Mouse (Mus musculus) heart, postnatal 0 days (tissue): ENCODE measurements around the gene Lrrc45. TPM values are rescaled to one million over a fixed set of nuclear protein-coding genes. Genes with fewer than 3 reads are reported as not detected.

ENCODE experiments used
- ATAC-seq: fragments of 200-750 bp; cut with Nextera tagmentation; 2 replicates; pipeline ENCODE4 v1.8.0; 2017; ENCODE audit warnings: low read depth, moderate number of reproducible peaks, moderate library complexity; ENCODE audit not compliant: insufficient read depth
- DNase-seq: peaks from one replicate; pipeline ENCODE4 v3.0.0-alpha.2; 2016; ENCODE audit warnings: low spot score
- H3K27ac ChIP-seq: fragments of 300-500 bp; sonication (generic); 2 replicates; pipeline ENCODE4 v1.5.1; 2014; ENCODE audit warnings: low read depth, mild to moderate bottlenecking
- H3K27me3 ChIP-seq: fragments of 300-500 bp; sonication (generic); 2 replicates; pipeline ENCODE4 v1.6.1; 2014; ENCODE audit warnings: low read length, mixed read lengths; ENCODE audit not compliant: control insufficient read depth, insufficient read depth
- H3K36me3 ChIP-seq: fragments of 300-500 bp; sonication (generic); replicated peaks from 2 replicates; pipeline ENCODE4 v1.6.1; 2014; ENCODE audit warnings: low read length, mixed read lengths; ENCODE audit not compliant: control insufficient read depth, insufficient read depth
- H3K4me1 ChIP-seq: fragments of 300-500 bp; sonication (generic); 2 replicates; pipeline ENCODE4 v1.6.1; 2014; ENCODE audit warnings: antibody characterized with exemption; ENCODE audit not compliant: control insufficient read depth, insufficient read depth
- H3K4me2 ChIP-seq: fragments of 300-500 bp; sonication (generic); 2 replicates; pipeline ENCODE4 v1.6.1; 2014; ENCODE audit warnings: low read depth, mild to moderate bottlenecking, low read length, moderate library complexity
- H3K4me3 ChIP-seq: fragments of 300-500 bp; sonication (generic); 2 replicates; pipeline ENCODE4 v1.5.1; 2014; ENCODE audit warnings: low read depth, low read length
- H3K9ac ChIP-seq: fragments of 300-500 bp; sonication (generic); replicated peaks from 2 replicates; pipeline ENCODE4 v1.6.1; 2014; ENCODE audit warnings: low read depth, low read length, mixed read lengths
- H3K9me3 ChIP-seq: fragments of 300-500 bp; sonication (generic); replicated peaks from 2 replicates; pipeline ENCODE4 v1.6.1; 2016; ENCODE audit warnings: low read length; ENCODE audit not compliant: control insufficient read depth
- CTCF ChIP-seq: IDR thresholded peaks from 2 replicates; pipeline ENCODE4 v1.5.1; 2016; ENCODE audit warnings: antibody characterized with exemption, control low read depth, low read depth
- EP300 ChIP-seq: IDR thresholded peaks from 2 replicates; pipeline ENCODE4 v1.6.1; 2016; ENCODE audit warnings: antibody characterized with exemption, low read depth
- WGBS: fragments of 180-500 bp; shearing (Covaris S2); extraction: QIAGEN DNeasy Blood & Tissue Kit; methylation state at CpG from one replicate; pipeline ENCODE4 v1.1.7; 2014; 5-methylcytosine and 5-hydroxymethylcytosine counted together
- polyA plus RNA-seq: library from polyadenylated mRNA; unstranded; fragments of >200 nt; fragmentation: Nextera tagmentation; extraction: Ambion mirVana; gene quantifications from 2 replicates; pipeline ENCODE4 v1.2.1, GENCODE M21; 2015
- total RNA-seq: library from RNA; depleted of rRNA; stranded (reverse); fragments of >200 nt; gene quantifications from 2 replicates; pipeline ENCODE4 v1.2.3, GENCODE M21; 2014; ENCODE audit warnings: low replicate concordance

The Lrrc45 gene
- total and polyA plus RNA-seq, 2 experiments from 2014 or later, result 12.4 to 28.3 TPM

GRCm38 (mm10) chr11:120686650-120687272, 27.0 kb upstream of the Lrrc45 start:
- peaks cover 1% of the 10 kb centered on the region; the same call in 1 of the 2 replicates for H3K4me1 ChIP-seq
- H3K4me2 ChIP-seq, result no peak overlapping the region
- no peak overlapping the region for H3K27ac ChIP-seq
- peaks cover 53% of the 10 kb centered on the region for H3K36me3 ChIP-seq
- H3K9ac ChIP-seq, result no peak overlapping the region
- H3K9me3 ChIP-seq, result no peaks in the 10 kb centered on the region
- no peak for DNase-seq
- H3K4me3 ChIP-seq, result no peak overlapping the region
- no peak for ATAC-seq
- 92% methylated on average over 20 of the region's 20 CpGs for WGBS
- no peaks in the 10 kb centered on the region for H3K27me3 ChIP-seq
- TF ChIP-seq EP300 (no peak), CTCF (no peak)

- peaks cover 42% of the 10 kb centered on the region for H3K36me3 ChIP-seq
- no peak overlapping the region for H3K4me3 ChIP-seq
- ATAC-seq (no peak), DNase-seq (no peak)
- peaks cover 12% of the 10 kb centered on the region for H3K4me1 ChIP-seq
- no peaks in the 10 kb centered on the region for H3K27me3 ChIP-seq
- no peak overlapping the region for H3K4me2 ChIP-seq
- TF ChIP-seq EP300 (no peak), CTCF (no peak)
- no peak overlapping the region for H3K9ac ChIP-seq
- no peak overlapping the region for H3K27ac ChIP-seq
- 82% methylated on average over 3 of the region's 3 CpGs for WGBS
- no peaks in the 10 kb centered on the region for H3K9me3 ChIP-seq
These were observed 24.4 kb upstream of the Lrrc45 start for GRCm38 (mm10) chr11:120689365-120689764.

GRCm38 (mm10) chr11:120692471-120693011, 21.2 kb upstream of the Lrrc45 start:
- Histone ChIP-seq H3K4me2 (no peak overlapping the region), H3K9me3 (no peaks in the 10 kb centered on the region), H3K4me3 (no peak overlapping the region), H3K27me3 (no peaks in the 10 kb centered on the region), H3K27ac (peak overlapping the region; percentile 67), H3K4me1 (peaks cover 27% of the 10 kb centered on the region), H3K36me3 (peaks cover 31% of the 10 kb centered on the region), H3K9ac (no peak overlapping the region)
- peak; percentile 46 for DNase-seq
- TF ChIP-seq CTCF (no peak), EP300 (no peak)
- peak; percentile 39; the same call in 1 of the 2 replicates for ATAC-seq
- WGBS, result 46% methylated on average over 4 of the region's 4 CpGs

GRCm38 (mm10) chr11:120693461-120693860, 20.3 kb upstream of the Lrrc45 start:
- 87% methylated on average over 3 of the region's 3 CpGs for WGBS
- H3K4me1 ChIP-seq, result peaks cover 31% of the 10 kb centered on the region
- no peak overlapping the region for H3K4me3 ChIP-seq
- H3K4me2 ChIP-seq, result no peak overlapping the region
- H3K27ac ChIP-seq, result no peak overlapping the region
- peaks cover 24% of the 10 kb centered on the region for H3K36me3 ChIP-seq
- TF ChIP-seq CTCF, result no peak
- no peak for TF ChIP-seq EP300
- H3K9ac ChIP-seq, result no peak overlapping the region
- H3K27me3 ChIP-seq, result no peaks in the 10 kb centered on the region
- ATAC-seq (no peak), DNase-seq (no peak)
- no peaks in the 10 kb centered on the region for H3K9me3 ChIP-seq

GRCm38 (mm10) chr11:120695184-120695583, 18.5 kb upstream of the Lrrc45 start:
- H3K4me3 ChIP-seq, result no peak overlapping the region
- WGBS, result 18% methylated on average over 4 of the region's 4 CpGs
- DNase-seq (no peak), ATAC-seq (peak; percentile 21)
- peaks cover 33% of the 10 kb centered on the region for H3K4me1 ChIP-seq
- peaks cover 20% of the 10 kb centered on the region for H3K36me3 ChIP-seq
- H3K9me3 ChIP-seq, result no peaks in the 10 kb centered on the region
- H3K27ac ChIP-seq, result no peak overlapping the region
- no peak for TF ChIP-seq CTCF
- TF ChIP-seq EP300, result no peak
- no peaks in the 10 kb centered on the region for H3K27me3 ChIP-seq
- no peak overlapping the region for H3K9ac ChIP-seq
- H3K4me2 ChIP-seq, result no peak overlapping the region

GRCm38 (mm10) chr11:120695641-120696040, 18.1 kb upstream of the Lrrc45 start:
- DNase-seq, result no peak
- WGBS, result 63% methylated on average over 12 of the region's 12 CpGs
- H3K27ac ChIP-seq, result 0 out of 2 replicates have a peak overlapping the region, but pooled peaks have one; percentile 13
- no peak for ATAC-seq
- H3K27me3 ChIP-seq, result no peaks in the 10 kb centered on the region
- no peak for TF ChIP-seq CTCF
- TF ChIP-seq EP300, result no peak
- H3K4me2 ChIP-seq, result no peak overlapping the region
- H3K9ac ChIP-seq, result no peak overlapping the region; the same call in 1 of the 2 replicates
- H3K4me1 ChIP-seq, result peaks cover 33% of the 10 kb centered on the region
- no peak overlapping the region for H3K4me3 ChIP-seq
- H3K36me3 ChIP-seq, result peaks cover 19% of the 10 kb centered on the region
- no peaks in the 10 kb centered on the region for H3K9me3 ChIP-seq
